Mouse (Mus musculus): ENCODE data around the gene Kctd2. TPM values are rescaled to one million over a fixed set of nuclear protein-coding genes. Genes with fewer than 3 reads are reported as not detected.

Kctd2 gene
- polyA plus RNA-seq, 1 experiment from 2014 or later, result 18.8 TPM

DNA sequence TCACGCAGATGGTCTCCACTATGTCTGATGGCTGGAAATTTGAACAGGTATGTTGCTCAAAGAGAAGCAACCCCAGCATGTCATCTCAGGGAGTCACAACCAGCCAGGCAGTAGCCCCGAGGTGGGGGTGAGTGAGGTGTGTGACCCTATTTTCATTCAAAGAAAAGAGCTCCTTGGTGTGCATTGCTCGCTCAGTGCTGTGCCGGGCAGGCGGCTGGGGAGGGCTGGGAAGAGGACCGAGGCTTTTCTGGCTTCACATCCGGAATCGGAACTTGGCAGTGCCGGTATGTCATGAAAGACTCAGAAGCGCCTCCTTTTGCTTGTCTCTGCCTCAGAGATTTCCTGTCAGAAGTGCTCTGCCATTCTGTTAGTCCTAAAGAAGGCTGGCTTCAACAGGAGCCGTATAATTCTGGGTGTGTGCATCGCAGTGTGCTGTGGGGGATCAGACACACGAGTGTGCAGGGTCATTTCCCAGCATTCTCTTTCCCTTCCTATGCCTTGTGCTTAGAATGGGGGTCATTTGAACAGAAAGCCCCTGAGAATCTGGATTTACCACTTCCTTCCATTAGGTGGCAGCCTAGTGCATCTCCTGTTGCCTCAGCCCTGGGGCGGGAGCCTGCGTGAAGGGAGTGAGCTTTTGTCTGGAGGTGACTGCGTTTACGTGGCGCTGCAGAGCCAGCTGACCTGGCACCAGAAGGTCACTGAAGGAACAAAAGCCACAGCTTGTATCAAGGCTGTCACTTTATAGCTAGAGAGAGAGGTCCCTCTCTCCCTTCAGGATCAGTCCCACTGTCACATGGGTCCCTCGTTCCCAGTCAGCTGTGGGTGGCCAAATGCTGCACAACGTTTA lies 7.8 kb downstream of the Kctd2 start:
- Histone ChIP-seq H3K36me3 (ENCODE audit: control insufficient read depth, insufficient read depth, low read length) (peaks cover 77% of the 10 kb centered on the region), H3K4me1 (replicated peaks; ENCODE audit: control insufficient read depth, insufficient read depth, low read length) (no peaks in the 10 kb centered on the region; the same call in 1 of the 2 replicates), H3K27me3 (replicated peaks; ENCODE audit: control insufficient read depth, insufficient read depth, low read length) (no peaks in the 10 kb centered on the region), H3K27ac (ENCODE audit: low read depth) (no peak overlapping the region; the same call in 1 of the 2 replicates), H3K9me3 (ENCODE audit: control insufficient read depth, low read length) (no peaks in the 10 kb centered on the region), H3K4me2 (ENCODE audit: low read length) (no peak overlapping the region), H3K4me3 (ENCODE audit: low read depth, low read length) (no peak overlapping the region), H3K9ac (ENCODE audit: low read length) (no peak overlapping the region)
- ATAC-seq (replicated peaks; ENCODE audit: low FRiP score, low TSS enrichment, low read depth) (peak; percentile 56), DNase-seq (ENCODE audit: low spot score) (peak; percentile 73)
- 42% methylated on average over 20 of the region's 20 CpGs for WGBS

- H3K9me3 ChIP-seq (ENCODE audit: control insufficient read depth, low read length), result no peaks in the 10 kb centered on the region
- H3K9ac ChIP-seq (ENCODE audit: low read length), result no peak overlapping the region
- no peaks in the 10 kb centered on the region; the same call in 1 of the 2 replicates for H3K4me1 ChIP-seq (replicated peaks; ENCODE audit: control insufficient read depth, insufficient read depth, low read length)
- H3K4me3 ChIP-seq (ENCODE audit: low read depth, low read length), result no peak overlapping the region
- no peak overlapping the region for H3K27ac ChIP-seq (ENCODE audit: low read depth)
- ATAC-seq (replicated peaks; ENCODE audit: low FRiP score, low TSS enrichment, low read depth), result no peak
- WGBS, result 94% methylated on average over 7 of the region's 7 CpGs
- no peak overlapping the region for H3K4me2 ChIP-seq (ENCODE audit: low read length)
- peaks cover 74% of the 10 kb centered on the region for H3K36me3 ChIP-seq (ENCODE audit: control insufficient read depth, insufficient read depth, low read length)
- no peaks in the 10 kb centered on the region for H3K27me3 ChIP-seq (replicated peaks; ENCODE audit: control insufficient read depth, insufficient read depth, low read length)
- DNase-seq (ENCODE audit: low spot score), result no peak
Observed at GRCm38 (mm10) chr11:115429307-115429706, 9.4 kb downstream of the Kctd2 start.

DNA sequence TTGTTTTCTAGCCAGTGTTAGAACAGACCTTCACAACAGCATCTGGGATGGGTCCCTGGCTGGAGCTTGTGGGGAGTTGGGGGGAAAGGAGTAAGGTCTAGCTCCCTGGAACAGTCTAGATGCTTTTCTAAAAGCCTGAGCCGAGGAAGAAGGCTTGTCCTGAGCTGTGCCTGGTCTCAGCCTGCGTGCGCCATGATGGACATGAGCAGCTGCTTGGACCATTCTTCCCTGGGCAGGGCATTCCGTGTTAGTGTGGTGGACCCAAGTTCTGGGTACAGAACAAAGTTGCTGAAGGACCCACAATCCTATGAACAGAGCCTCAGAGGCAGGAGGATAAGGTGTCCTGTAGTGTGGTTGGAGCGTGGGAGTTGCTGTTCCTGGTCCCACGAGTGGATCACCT lies 10.6 kb downstream of the Kctd2 start:
- ATAC-seq (replicated peaks; ENCODE audit: low FRiP score, low TSS enrichment, low read depth), result no peak
- H3K9ac ChIP-seq (ENCODE audit: low read length), result no peak overlapping the region
- H3K4me1 ChIP-seq (replicated peaks; ENCODE audit: control insufficient read depth, insufficient read depth, low read length), result peaks cover 3% of the 10 kb centered on the region; the same call in 1 of the 2 replicates
- no peaks in the 10 kb centered on the region for H3K9me3 ChIP-seq (ENCODE audit: control insufficient read depth, low read length)
- H3K4me3 ChIP-seq (ENCODE audit: low read depth, low read length), result no peak overlapping the region
- H3K36me3 ChIP-seq (ENCODE audit: control insufficient read depth, insufficient read depth, low read length), result peaks cover 62% of the 10 kb centered on the region
- WGBS, result 89% methylated on average over 6 of the region's 6 CpGs
- H3K27me3 ChIP-seq (replicated peaks; ENCODE audit: control insufficient read depth, insufficient read depth, low read length), result no peaks in the 10 kb centered on the region
- H3K4me2 ChIP-seq (ENCODE audit: low read length), result no peak overlapping the region
- no peak for DNase-seq (ENCODE audit: low spot score)
- no peak overlapping the region for H3K27ac ChIP-seq (ENCODE audit: low read depth)

DNA sequence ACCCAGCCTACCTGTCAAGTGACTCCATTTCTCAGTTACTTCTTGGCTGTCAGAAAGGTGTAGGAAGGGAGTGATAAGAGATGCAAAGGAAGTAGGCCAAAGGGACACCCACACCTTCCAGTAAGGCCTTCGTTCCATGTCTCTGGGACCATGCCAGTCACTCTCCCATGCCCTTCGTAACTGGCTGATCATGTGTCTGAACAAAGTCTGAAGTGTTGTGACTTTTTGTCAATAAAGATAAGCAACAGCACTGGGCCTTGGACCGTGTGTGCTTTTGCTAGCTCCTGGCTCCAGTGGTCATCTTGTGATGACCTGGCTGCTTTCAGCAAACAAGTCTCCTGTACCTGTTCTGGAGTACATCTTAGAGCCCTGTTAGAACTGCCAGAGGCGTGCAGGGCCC lies 12.9 kb downstream of the Kctd2 start:
- WGBS, result 58% methylated on average over 4 of the region's 4 CpGs
- DNase-seq (ENCODE audit: low spot score), result no peak

DNA sequence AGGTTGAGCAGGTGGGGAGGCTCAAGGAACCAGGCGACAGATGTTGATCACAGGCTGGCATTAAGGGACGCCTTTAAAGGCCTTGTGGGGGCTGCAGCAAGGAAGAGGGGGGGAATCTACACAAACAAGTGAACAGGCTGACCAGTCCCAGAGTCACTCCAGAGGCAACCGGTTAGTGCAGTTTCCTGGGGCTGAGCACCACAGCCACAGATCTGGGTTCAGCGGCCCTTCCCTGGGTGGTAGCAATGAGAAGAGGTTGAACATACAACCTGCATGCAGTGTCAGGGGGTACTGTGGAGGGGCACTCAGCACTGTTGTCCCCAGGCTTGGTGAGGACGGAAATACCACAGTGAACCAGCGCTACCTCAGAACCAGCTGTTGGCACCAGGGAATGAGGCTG lies 13.4 kb downstream of the Kctd2 start:
- DNase-seq (ENCODE audit: low spot score) (no peak), ATAC-seq (replicated peaks; ENCODE audit: low FRiP score, low TSS enrichment, low read depth) (no peak)
- Histone ChIP-seq H3K36me3 (ENCODE audit: control insufficient read depth, insufficient read depth, low read length) (peaks cover 42% of the 10 kb centered on the region), H3K4me3 (ENCODE audit: low read depth, low read length) (no peak overlapping the region), H3K27ac (ENCODE audit: low read depth) (no peak overlapping the region), H3K9ac (ENCODE audit: low read length) (no peak overlapping the region), H3K9me3 (ENCODE audit: control insufficient read depth, low read length) (no peaks in the 10 kb centered on the region), H3K27me3 (replicated peaks; ENCODE audit: control insufficient read depth, insufficient read depth, low read length) (no peaks in the 10 kb centered on the region), H3K4me2 (ENCODE audit: low read length) (no peak overlapping the region), H3K4me1 (replicated peaks; ENCODE audit: control insufficient read depth, insufficient read depth, low read length) (0 out of 2 replicates have a peak, but pooled peaks cover 7% of the 10 kb centered on the region)
- 77% methylated on average over 6 of the region's 6 CpGs for WGBS

More for the DNA sequence above, 12.9 kb downstream of the Kctd2 start:
- Histone ChIP-seq H3K4me1 (replicated peaks; ENCODE audit: control insufficient read depth, insufficient read depth, low read length) (peaks cover 7% of the 10 kb centered on the region; the same call in 1 of the 2 replicates), H3K27me3 (replicated peaks; ENCODE audit: control insufficient read depth, insufficient read depth, low read length) (no peaks in the 10 kb centered on the region), H3K9ac (ENCODE audit: low read length) (no peak overlapping the region), H3K27ac (ENCODE audit: low read depth) (no peak overlapping the region), H3K36me3 (ENCODE audit: control insufficient read depth, insufficient read depth, low read length) (peaks cover 42% of the 10 kb centered on the region), H3K4me3 (ENCODE audit: low read depth, low read length) (no peak overlapping the region), H3K9me3 (ENCODE audit: control insufficient read depth, low read length) (no peaks in the 10 kb centered on the region), H3K4me2 (ENCODE audit: low read length) (no peak overlapping the region)
- no peak for ATAC-seq (replicated peaks; ENCODE audit: low FRiP score, low TSS enrichment, low read depth)

DNA sequence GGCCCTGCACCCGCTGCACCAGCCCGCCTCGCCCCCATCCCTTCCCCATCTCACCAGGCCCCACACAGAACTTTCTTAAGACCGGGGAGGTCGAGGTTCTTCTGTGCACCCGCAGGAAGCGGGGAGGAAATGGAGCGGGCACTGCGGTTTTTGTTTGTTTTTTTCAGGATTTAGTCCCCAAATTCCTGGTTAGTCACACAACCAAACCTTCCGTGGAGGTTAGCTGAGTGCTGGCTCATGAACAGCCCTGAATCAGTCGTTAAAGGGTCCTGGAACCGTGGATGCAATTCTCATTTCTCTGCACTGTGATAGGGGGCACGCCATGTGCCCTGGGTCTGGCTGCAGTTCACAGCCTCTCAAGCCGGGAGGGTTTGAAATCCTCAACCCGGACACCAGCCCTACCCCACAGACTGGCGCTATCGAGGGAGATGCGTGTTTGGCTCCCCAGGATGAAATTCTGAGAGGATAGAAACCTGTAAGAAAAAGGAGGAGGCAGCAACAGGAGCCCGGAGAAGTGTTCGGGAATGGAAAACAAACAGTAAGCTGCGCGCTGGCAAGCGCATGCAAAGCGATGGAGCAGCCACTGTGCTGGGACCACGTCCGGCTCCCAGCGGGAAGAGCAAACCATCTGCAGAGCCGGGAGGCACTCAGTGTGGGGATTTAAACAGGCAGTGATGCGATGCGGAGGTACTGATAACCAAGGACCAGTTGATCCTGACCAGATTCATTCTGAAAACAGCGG lies 15.8 kb downstream of the Kctd2 start:
- H3K9ac ChIP-seq (ENCODE audit: low read length), result peak overlapping the region; percentile 36
- H3K27ac ChIP-seq (ENCODE audit: low read depth), result no peak overlapping the region
- WGBS, result 5% methylated on average over 31 of the region's 31 CpGs
- H3K4me1 ChIP-seq (replicated peaks; ENCODE audit: control insufficient read depth, insufficient read depth, low read length), result 0 out of 2 replicates have a peak, but pooled peaks cover 7% of the 10 kb centered on the region
- H3K9me3 ChIP-seq (ENCODE audit: control insufficient read depth, low read length), result no peaks in the 10 kb centered on the region
- peak overlapping the region; percentile 57 for H3K4me2 ChIP-seq (ENCODE audit: low read length)
- peaks cover 21% of the 10 kb centered on the region for H3K36me3 ChIP-seq (ENCODE audit: control insufficient read depth, insufficient read depth, low read length)
- 0 out of 2 replicates have a peak, but pooled peaks have one; percentile 46 for ATAC-seq (replicated peaks; ENCODE audit: low FRiP score, low TSS enrichment, low read depth)
- H3K4me3 ChIP-seq (ENCODE audit: low read depth, low read length), result peak overlapping the region; percentile 20
- H3K27me3 ChIP-seq (replicated peaks; ENCODE audit: control insufficient read depth, insufficient read depth, low read length), result no peaks in the 10 kb centered on the region
- peak; percentile 76 for DNase-seq (ENCODE audit: low spot score)

GRCm38 (mm10) chr11:115437571-115438122 lies 17.7 kb downstream of the Kctd2 start:
- no peak for ATAC-seq (replicated peaks; ENCODE audit: low FRiP score, low TSS enrichment, low read depth)
- H3K4me2 ChIP-seq (ENCODE audit: low read length), result no peak overlapping the region
- peaks cover 2% of the 10 kb centered on the region; the same call in 1 of the 2 replicates for H3K36me3 ChIP-seq (ENCODE audit: control insufficient read depth, insufficient read depth, low read length)
- no peak overlapping the region for H3K4me3 ChIP-seq (ENCODE audit: low read depth, low read length)
- no peak overlapping the region for H3K9ac ChIP-seq (ENCODE audit: low read length)
- DNase-seq (ENCODE audit: low spot score), result no peak
- H3K4me1 ChIP-seq (replicated peaks; ENCODE audit: control insufficient read depth, insufficient read depth, low read length), result 0 out of 2 replicates have a peak, but pooled peaks cover 7% of the 10 kb centered on the region
- H3K27me3 ChIP-seq (replicated peaks; ENCODE audit: control insufficient read depth, insufficient read depth, low read length), result no peaks in the 10 kb centered on the region
- WGBS, result 68% methylated on average over 5 of the region's 5 CpGs
- H3K27ac ChIP-seq (ENCODE audit: low read depth), result no peak overlapping the region
- no peaks in the 10 kb centered on the region for H3K9me3 ChIP-seq (ENCODE audit: control insufficient read depth, low read length)

DNA sequence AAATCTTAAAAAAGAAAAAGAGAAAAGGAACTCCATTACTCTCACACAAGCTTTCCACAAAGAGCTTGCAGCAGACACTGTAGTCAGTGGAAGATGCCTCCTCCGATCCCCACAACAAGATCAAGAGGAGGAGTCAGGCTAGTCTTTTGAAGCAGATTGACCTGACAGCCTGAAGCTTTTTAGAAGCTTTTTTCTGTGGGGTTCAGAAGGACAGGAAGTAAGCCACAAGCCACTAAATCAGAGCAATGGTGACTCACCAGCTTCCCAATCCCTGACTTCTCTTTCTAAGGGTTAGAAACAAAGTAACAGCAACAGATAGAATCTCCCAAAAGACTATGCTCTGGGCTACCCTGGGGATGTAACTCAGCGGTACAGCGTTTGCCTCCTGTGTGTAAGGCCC lies 19.4 kb downstream of the Kctd2 start:
- no peak overlapping the region for H3K9ac ChIP-seq (ENCODE audit: low read length)
- no peak overlapping the region for H3K4me3 ChIP-seq (ENCODE audit: low read depth, low read length)
- DNase-seq (ENCODE audit: low spot score), result no peak
- H3K36me3 ChIP-seq (ENCODE audit: control insufficient read depth, insufficient read depth, low read length), result no peaks in the 10 kb centered on the region
- no peak overlapping the region for H3K4me2 ChIP-seq (ENCODE audit: low read length)
- 0 out of 2 replicates have a peak, but pooled peaks cover 7% of the 10 kb centered on the region for H3K4me1 ChIP-seq (replicated peaks; ENCODE audit: control insufficient read depth, insufficient read depth, low read length)
- no peaks in the 10 kb centered on the region for H3K9me3 ChIP-seq (ENCODE audit: control insufficient read depth, low read length)
- no peaks in the 10 kb centered on the region for H3K27me3 ChIP-seq (replicated peaks; ENCODE audit: control insufficient read depth, insufficient read depth, low read length)
- ATAC-seq (replicated peaks; ENCODE audit: low FRiP score, low TSS enrichment, low read depth), result no peak
- 78% methylated on average over 3 of the region's 3 CpGs for WGBS
- no peak overlapping the region for H3K27ac ChIP-seq (ENCODE audit: low read depth)

Measured in intestine, embryonic 14.5 days (tissue).